Mouse (Mus musculus): ENCODE measurements around the gene Edf1.

GRCm38 (mm10) chr2:25565741-25566140, 8.1 kb downstream of the Edf1 start:
- TF ChIP-seq POLR2A (IDR thresholded peaks at IDR 0.05; ENCODE audit: insufficient read depth, low read depth, low read length) (no peak), CTCF (IDR thresholded peaks at IDR 0.05) (no peak)
